Mouse (Mus musculus) megakaryocyte progenitor cell, adult 5-6 weeks (primary cell): ENCODE data around the gene Hmgb3. TPM values are rescaled to one million over a fixed set of nuclear protein-coding genes. Genes with fewer than 3 reads are reported as not detected.

Experiments
- ATAC-seq: replicated peaks from 2 replicates; pipeline ENCODE4 v1.8.0; 2016; ENCODE audit warnings: mild to moderate bottlenecking, moderate TSS enrichment, inconsistent platforms; ENCODE audit not compliant: poor library complexity
- total RNA-seq, 2 experiments: library from RNA; stranded (forward) in 1 of 2; stranded (reverse) in 1 of 2; fragments of 157-497, 149-512 nt in 1 of 2; fragments of 200-1000 nt in 1 of 2; gene quantifications; 2 replicates each; pipeline versions ENCODE4 v1.2.3 to v1.2.4; 2015 to 2017

Gene Hmgb3
- total RNA-seq, 2 experiments from 2014 or later: 113 to 137 TPM

DNA sequence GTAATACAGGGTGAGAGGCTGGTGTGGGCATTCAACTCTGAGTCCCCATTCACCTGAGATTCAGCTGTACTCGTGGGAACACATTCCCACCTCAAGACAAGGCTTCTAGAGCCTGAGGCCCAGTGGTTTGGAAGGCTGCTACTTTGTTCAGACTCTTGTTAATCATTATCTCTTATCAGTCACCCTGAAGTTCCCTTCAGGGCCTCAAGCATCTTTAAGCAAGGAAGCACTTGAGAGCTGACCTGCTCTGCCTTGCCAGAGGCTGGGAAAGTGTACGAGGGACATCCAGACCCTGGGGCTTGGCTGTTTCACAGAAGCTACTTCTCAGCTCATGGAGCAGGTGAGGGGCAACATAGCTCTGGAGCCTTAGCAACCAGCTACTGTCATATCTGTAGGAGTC lies 19.8 kb downstream of the Hmgb3 start:
- ATAC-seq: 0 out of 2 replicates have a peak, but pooled peaks have one; percentile 4

DNA sequence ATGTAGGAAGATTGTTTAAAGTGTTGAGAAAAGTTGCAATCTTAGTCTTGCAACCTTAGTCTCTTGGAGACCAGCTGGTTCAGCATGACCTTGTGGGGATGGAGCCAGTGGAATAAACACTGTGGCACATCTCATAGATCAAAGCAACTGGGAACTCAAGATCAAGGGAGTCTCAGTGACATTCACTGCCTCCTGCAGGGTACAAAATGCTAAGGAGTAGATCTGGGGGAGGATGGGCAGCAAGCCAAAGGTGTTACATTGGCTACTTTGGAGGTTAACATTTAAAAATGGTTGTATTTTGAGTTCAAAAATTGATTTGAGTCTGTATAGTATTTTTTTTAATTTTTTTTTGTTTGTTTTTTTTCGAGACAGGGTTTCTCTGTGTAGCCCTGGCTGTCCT lies 33.5 kb downstream of the Hmgb3 start:
- no peak for ATAC-seq

DNA sequence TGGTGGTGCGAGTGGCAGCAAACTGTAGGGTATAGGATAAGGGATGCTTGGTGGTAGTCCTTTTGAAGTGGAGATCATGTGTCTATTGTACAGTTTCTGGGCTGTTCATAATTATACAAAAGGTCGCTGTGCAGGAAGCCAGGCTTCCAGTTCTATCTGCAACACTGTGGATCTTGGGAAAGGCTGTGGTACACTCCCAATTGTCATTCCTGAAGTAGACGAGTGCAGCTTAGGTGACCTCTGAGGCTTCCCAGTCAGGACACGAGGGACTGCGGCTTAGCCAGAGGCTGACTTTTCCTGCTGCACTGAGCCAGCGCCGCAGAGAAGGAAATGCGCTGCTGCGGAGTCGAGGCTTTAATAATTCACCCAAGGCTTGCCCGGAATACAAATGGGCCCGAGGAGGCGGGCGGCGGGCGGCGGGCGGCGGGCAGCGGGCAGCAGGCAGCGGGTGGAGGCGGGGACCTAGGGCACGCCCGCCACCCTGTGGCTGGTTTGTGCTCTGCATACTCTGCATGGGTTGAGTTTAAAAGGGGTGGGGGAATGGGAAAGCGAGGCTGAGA lies 45.4 kb downstream of the Hmgb3 start:
- ATAC-seq: peak; percentile 100

Other genes starting within 250 kb of the Hmgb3 start
- 32.7 and 40.1 TPM in 2 replicates for gene Mtmr1, start 191.2 kb upstream of the Hmgb3 start, total RNA-seq (2015)
- 33.0 and 35.6 TPM in 2 replicates for gene Mtmr1, start 191.2 kb upstream of the Hmgb3 start, total RNA-seq (2017)
- gene Cd99l2, start 63.1 kb upstream of the Hmgb3 start, total RNA-seq (2015): 3.9 and 5.6 TPM in 2 replicates
- gene Cd99l2, start 63.1 kb upstream of the Hmgb3 start, total RNA-seq (2017): 4.1 and 9.5 TPM in 2 replicates
- gene Gpr50, start 107.7 kb downstream of the Hmgb3 start, total RNA-seq (2015): not detected in 2 replicates
- gene Gpr50, start 107.7 kb downstream of the Hmgb3 start, total RNA-seq (2017): not detected in 2 replicates